Mouse (Mus musculus): ENCODE measurements at regions not wholly inside any gene's neighbourhood (a gene's known extent, or its start where the extent isn't known, plus 50 kb on each side); places are given as distances from the start of the nearest gene placed in this dataset.
A peak's percentile ranks its signal among the peaks of the same experiment; 100 is the strongest.

GRCm38 (mm10) chr13:37525097-37525726 lies 180.2 kb downstream of the Ly86 start:
- Histone ChIP-seq H3K36me3 (ENCODE audit: insufficient read depth, low read length) (no peaks in the 10 kb centered on the region), H3K4me3 (replicated peaks; ENCODE audit: low read depth, low read length) (no peak overlapping the region), H3K27ac (no peak overlapping the region), H3K9me3 (replicated peaks; ENCODE audit: low read length) (no peaks in the 10 kb centered on the region), H3K4me1 (replicated peaks; ENCODE audit: insufficient read depth, low read length) (no peaks in the 10 kb centered on the region), H3K27me3 (ENCODE audit: insufficient read depth, low read length) (no peaks in the 10 kb centered on the region), H3K9ac (ENCODE audit: low read depth, low read length) (no peak overlapping the region), H3K4me2 (ENCODE audit: low read length) (no peak overlapping the region)
- whole genome bisulfite sequencing = 77% methylated on average over 15 of the region's 15 CpGs
- TF ChIP-seq CTCF (IDR thresholded peaks at IDR 0.05; ENCODE audit: low read depth) = no peak
- no peak for ATAC-seq (replicated peaks; ENCODE audit: low FRiP score, low read depth)
- DNase-seq (ENCODE audit: low spot score) = no peak

GRCm38 (mm10) chr13:37526102-37526501 lies 181.1 kb downstream of the Ly86 start:
- H3K4me2 ChIP-seq (ENCODE audit: low read length) = no peak overlapping the region
- no peak for DNase-seq (ENCODE audit: low spot score)
- TF ChIP-seq CTCF (IDR thresholded peaks at IDR 0.05; ENCODE audit: low read depth) = no peak
- no peak overlapping the region for H3K27ac ChIP-seq
- WGBS = 74% methylated on average over 8 of the region's 8 CpGs
- no peaks in the 10 kb centered on the region for H3K27me3 ChIP-seq (ENCODE audit: insufficient read depth, low read length)
- no peaks in the 10 kb centered on the region for H3K9me3 ChIP-seq (replicated peaks; ENCODE audit: low read length)
- no peaks in the 10 kb centered on the region for H3K4me1 ChIP-seq (replicated peaks; ENCODE audit: insufficient read depth, low read length)
- H3K4me3 ChIP-seq (replicated peaks; ENCODE audit: low read depth, low read length) = no peak overlapping the region
- ATAC-seq (replicated peaks; ENCODE audit: low FRiP score, low read depth) = no peak
- no peaks in the 10 kb centered on the region for H3K36me3 ChIP-seq (ENCODE audit: insufficient read depth, low read length)
- no peak overlapping the region for H3K9ac ChIP-seq (ENCODE audit: low read depth, low read length)

- Histone ChIP-seq H3K27ac (no peak overlapping the region), H3K9me3 (replicated peaks; ENCODE audit: low read length) (no peaks in the 10 kb centered on the region), H3K4me2 (ENCODE audit: low read length) (no peak overlapping the region), H3K36me3 (ENCODE audit: insufficient read depth, low read length) (no peaks in the 10 kb centered on the region), H3K27me3 (ENCODE audit: insufficient read depth, low read length) (no peaks in the 10 kb centered on the region), H3K4me3 (replicated peaks; ENCODE audit: low read depth, low read length) (no peak overlapping the region), H3K4me1 (replicated peaks; ENCODE audit: insufficient read depth, low read length) (no peaks in the 10 kb centered on the region; the same call in 1 of the 2 replicates), H3K9ac (ENCODE audit: low read depth, low read length) (no peak overlapping the region)
- ATAC-seq (replicated peaks; ENCODE audit: low FRiP score, low read depth) (no peak), DNase-seq (ENCODE audit: low spot score) (peak; percentile 47)
- TF ChIP-seq CTCF (IDR thresholded peaks at IDR 0.05; ENCODE audit: low read depth) = no peak
- 52% methylated on average over 9 of the region's 9 CpGs for WGBS
Observed at GRCm38 (mm10) chr13:37528380-37528779, 183.4 kb downstream of the Ly86 start.

- DNase-seq (ENCODE audit: low spot score) (no peak), ATAC-seq (replicated peaks; ENCODE audit: low FRiP score, low read depth) (no peak)
- 64% methylated on average over 7 of the region's 7 CpGs for WGBS
- Histone ChIP-seq H3K27me3 (ENCODE audit: insufficient read depth, low read length) (no peaks in the 10 kb centered on the region), H3K9ac (ENCODE audit: low read depth, low read length) (no peak overlapping the region), H3K4me1 (replicated peaks; ENCODE audit: insufficient read depth, low read length) (no peaks in the 10 kb centered on the region; the same call in 1 of the 2 replicates), H3K27ac (no peak overlapping the region), H3K4me2 (ENCODE audit: low read length) (no peak overlapping the region), H3K4me3 (replicated peaks; ENCODE audit: low read depth, low read length) (no peak overlapping the region), H3K9me3 (replicated peaks; ENCODE audit: low read length) (no peaks in the 10 kb centered on the region), H3K36me3 (ENCODE audit: insufficient read depth, low read length) (no peaks in the 10 kb centered on the region)
- no peak for TF ChIP-seq CTCF (IDR thresholded peaks at IDR 0.05; ENCODE audit: low read depth)
Observed at GRCm38 (mm10) chr13:37528876-37529275, 183.9 kb downstream of the Ly86 start.

DNA sequence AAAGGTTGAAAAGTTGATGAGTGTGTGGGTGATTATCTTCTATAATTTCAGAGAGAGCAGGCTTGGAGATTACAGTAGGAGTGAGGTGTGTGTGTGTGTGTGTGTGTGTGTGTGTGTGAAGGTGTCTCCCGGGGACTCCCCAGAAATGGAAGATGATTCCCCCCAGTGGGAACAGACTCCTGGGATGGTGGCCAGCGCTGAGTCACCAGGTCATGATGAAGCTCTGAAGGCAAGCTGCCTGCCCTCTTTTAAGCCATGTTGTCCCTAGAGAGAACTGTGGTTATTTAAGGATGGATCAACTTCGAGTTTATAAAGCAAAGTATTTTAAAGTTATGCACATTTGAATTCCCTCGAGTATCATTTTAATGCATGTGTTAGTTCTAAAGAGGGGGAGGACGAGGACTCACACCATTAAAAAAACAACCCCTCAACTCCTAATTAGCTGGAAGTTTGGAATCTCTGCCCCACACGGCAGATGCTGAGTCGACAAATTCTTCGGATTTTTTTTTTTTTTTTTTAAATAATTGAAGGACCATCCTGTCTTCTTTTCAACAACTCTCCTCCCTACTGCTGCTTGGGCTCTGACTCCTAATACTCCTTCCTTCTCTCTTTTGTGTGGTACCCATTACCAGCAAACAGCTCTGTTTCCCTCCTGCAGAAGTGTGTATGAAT lies 186.6 kb downstream of the Ly86 start:
- Histone ChIP-seq H3K9ac (ENCODE audit: low read depth, low read length) (0 out of 2 replicates have a peak overlapping the region, but pooled peaks have one; percentile 35), H3K27me3 (ENCODE audit: insufficient read depth, low read length) (no peaks in the 10 kb centered on the region), H3K27ac (0 out of 2 replicates have a peak overlapping the region, but pooled peaks have one; percentile 6), H3K9me3 (replicated peaks; ENCODE audit: low read length) (no peaks in the 10 kb centered on the region), H3K36me3 (ENCODE audit: insufficient read depth, low read length) (no peaks in the 10 kb centered on the region), H3K4me1 (replicated peaks; ENCODE audit: insufficient read depth, low read length) (no peaks in the 10 kb centered on the region; the same call in 1 of the 2 replicates), H3K4me3 (replicated peaks; ENCODE audit: low read depth, low read length) (no peak overlapping the region), H3K4me2 (ENCODE audit: low read length) (no peak overlapping the region)
- peak; percentile 58 for DNase-seq (ENCODE audit: low spot score)
- whole genome bisulfite sequencing = 43% methylated on average over 8 of the region's 8 CpGs
- ATAC-seq (replicated peaks; ENCODE audit: low FRiP score, low read depth) = no peak
- no peak for TF ChIP-seq CTCF (IDR thresholded peaks at IDR 0.05; ENCODE audit: low read depth)

- Histone ChIP-seq H3K4me3 (replicated peaks; ENCODE audit: low read depth, low read length) (no peak overlapping the region), H3K4me1 (replicated peaks; ENCODE audit: insufficient read depth, low read length) (no peaks in the 10 kb centered on the region; the same call in 1 of the 2 replicates), H3K9ac (ENCODE audit: low read depth, low read length) (no peak overlapping the region), H3K4me2 (ENCODE audit: low read length) (no peak overlapping the region), H3K36me3 (ENCODE audit: insufficient read depth, low read length) (no peaks in the 10 kb centered on the region), H3K27me3 (ENCODE audit: insufficient read depth, low read length) (no peaks in the 10 kb centered on the region), H3K27ac (peak overlapping the region; percentile 6; the same call in 1 of the 2 replicates), H3K9me3 (replicated peaks; ENCODE audit: low read length) (no peaks in the 10 kb centered on the region)
- TF ChIP-seq CTCF (IDR thresholded peaks at IDR 0.05; ENCODE audit: low read depth) = no peak
- DNase-seq (ENCODE audit: low spot score) (no peak), ATAC-seq (replicated peaks; ENCODE audit: low FRiP score, low read depth) (no peak)
- 72% methylated on average over 7 of the region's 7 CpGs for WGBS
Observed at GRCm38 (mm10) chr13:37532596-37533170, 187.7 kb downstream of the Ly86 start.

Data from kidney, postnatal 0 days (tissue).